Mouse (Mus musculus) cerebellum, adult 2 months (tissue): ENCODE measurements around the gene Nudcd2. TPM values are rescaled to one million over a fixed set of nuclear protein-coding genes. Genes with fewer than 3 reads are reported as not detected.

Source experiments
- DNase-seq, 2 experiments: peaks; one replicate each; pipeline ENCODE4 v3.0.0; 2021
- H3K27ac ChIP-seq: fragments of 200-500 bp; 2 replicates; pipeline ENCODE4 v1.5.1; 2012; ENCODE audit warnings: low read length, control low read depth, inconsistent platforms; ENCODE audit not compliant: insufficient read depth
- H3K27me3 ChIP-seq: fragments of 200-500 bp; 2 replicates; pipeline ENCODE4 v1.6.1; 2012; ENCODE audit warnings: inconsistent platforms, mild to moderate bottlenecking, low read length, moderate library complexity; ENCODE audit not compliant: control insufficient read depth, insufficient read depth
- H3K4me1 ChIP-seq: fragments of 200-500 bp; 2 replicates; pipeline ENCODE4 v1.6.1; 2011; ENCODE audit warnings: low read length; ENCODE audit not compliant: control insufficient read depth, insufficient read depth
- H3K4me3 ChIP-seq: fragments of 200-500 bp; replicated peaks from 2 replicates; pipeline ENCODE3; 2011; ENCODE audit warnings: mild to moderate bottlenecking, low read depth, low read length, control low read depth; ENCODE audit not compliant: insufficient read depth
- CTCF ChIP-seq: fragments of 200-500 bp; IDR thresholded peaks from 2 replicates; pipeline ENCODE4 v1.5.1; 2011; ENCODE audit warnings: low read depth, mild to moderate bottlenecking, control low read depth, low read length, moderate library complexity, borderline replicate concordance; ENCODE audit not compliant: insufficient read depth
- POLR2A ChIP-seq: fragments of 200-500 bp; IDR thresholded peaks from 2 replicates; pipeline ENCODE4 v1.6.1; 2011; ENCODE audit warnings: low read length, control low read depth, borderline replicate concordance; ENCODE audit not compliant: insufficient read depth
- WGBS: fragments of 180-500 bp; shearing (Covaris S2); methylation state at CpG from one replicate; pipeline ENCODE4 v1.1.7; 2018; 5-methylcytosine and 5-hydroxymethylcytosine counted together
- polyA plus RNA-seq: library from polyadenylated mRNA; depleted of rRNA; stranded (reverse); fragments of >200 nt; gene quantifications from 2 replicates; pipeline ENCODE4 v1.2.3, GENCODE M21; 2012; rRNA removed

The Nudcd2 gene
- 22.2 and 22.9 TPM in 2 replicates for polyA plus RNA-seq

DNA sequence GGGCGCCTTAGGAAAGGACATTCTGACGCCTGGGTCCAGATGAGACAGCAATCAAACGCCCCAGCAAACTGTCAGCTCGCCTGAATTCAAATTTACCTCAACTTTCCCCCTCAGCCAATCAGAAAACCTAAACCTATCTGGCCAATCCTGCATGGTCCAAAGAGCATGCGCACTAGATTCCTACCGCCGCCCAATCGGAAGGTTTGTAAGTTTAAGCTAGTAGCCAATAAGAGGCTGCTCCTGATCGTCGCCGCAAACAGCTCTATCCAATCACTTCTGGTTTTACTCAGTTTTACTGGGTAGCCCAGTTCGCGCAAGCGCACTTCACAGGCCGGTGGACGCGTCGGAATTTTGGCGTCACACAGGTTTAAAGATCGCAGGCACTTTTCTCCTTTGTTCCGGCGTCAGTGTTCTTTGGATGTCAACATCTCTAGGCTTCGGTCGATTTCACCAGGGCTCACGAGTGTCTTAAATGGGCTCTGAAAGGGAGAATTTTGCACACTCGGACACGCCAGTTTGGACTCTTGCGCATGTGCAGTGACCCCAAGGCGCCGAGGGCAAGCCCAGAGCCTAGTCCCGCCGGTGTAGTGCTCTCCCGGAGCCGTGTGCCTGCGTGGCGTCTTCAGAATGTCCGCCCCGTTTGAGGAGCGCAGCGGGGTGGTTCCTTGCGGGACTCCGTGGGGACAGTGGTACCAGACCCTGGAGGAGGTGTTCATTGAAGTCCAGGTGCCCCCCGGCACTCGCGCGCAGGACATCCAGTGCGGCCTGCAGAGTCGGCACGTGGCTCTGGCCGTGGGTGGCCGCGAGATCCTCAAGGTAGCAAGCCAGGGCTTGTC is at the start of gene Nudcd2, which contains the start of gene Hmmr:
Gene Nudcd2, plus strand, starts transcription at position 329 of the 836 bp plus-strand sequence.
Gene Hmmr, minus strand, starts transcription at position 84 of the 836 bp plus-strand sequence.
- peak; percentile 94 to 97 for DNase-seq
- WGBS = under 1% methylated on average over 52 of the region's 52 CpGs
- Histone ChIP-seq H3K27ac (0 out of 2 replicates have a peak within 1 kb of the TSS, but pooled peaks have one; percentile 6), H3K4me3 (peak within 1 kb of the TSS; percentile 63), H3K4me1 (0 out of 2 replicates have a peak, but pooled peaks cover 2% of the 10 kb centered on the region), H3K27me3 (no peaks in the 10 kb centered on the region)
- TF ChIP-seq CTCF (no peak), POLR2A (peak; percentile 54; the same call in 1 of the 2 replicates)

DNA sequence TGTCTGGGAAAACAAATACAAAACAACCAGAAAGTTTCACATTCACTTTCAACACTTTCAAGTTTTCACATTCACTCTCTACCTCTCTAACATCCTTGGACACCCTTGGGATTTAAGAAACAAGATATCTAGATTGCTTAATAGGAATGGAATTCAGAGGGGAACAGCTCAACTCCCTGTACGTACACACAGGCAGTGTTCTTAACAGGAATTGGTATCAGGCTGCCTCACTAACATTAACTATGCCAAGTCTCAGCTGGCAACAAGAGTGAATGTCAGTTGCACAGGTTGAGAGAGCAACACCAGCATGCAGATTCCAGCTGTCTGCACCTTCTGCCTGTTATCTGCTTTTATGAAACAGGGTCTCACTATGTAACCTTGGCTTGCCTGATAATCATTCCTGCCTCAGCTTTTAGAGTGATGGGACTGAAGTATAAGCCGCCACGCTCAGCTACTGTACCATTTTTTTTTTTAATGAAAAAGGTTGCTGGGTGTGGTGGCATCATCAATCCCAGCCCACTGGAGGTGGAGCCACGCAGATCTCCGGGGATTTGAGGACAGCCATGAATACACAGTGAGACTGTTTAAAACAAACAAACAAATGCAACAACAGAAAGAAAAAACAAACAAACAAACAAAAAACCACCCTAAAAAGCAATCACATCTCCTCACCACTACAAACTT is 42.9 kb upstream of the Nudcd2 start:
- WGBS = 26% methylated on average over 5 of the region's 5 CpGs
- Histone ChIP-seq H3K4me1 (peaks cover 14% of the 10 kb centered on the region), H3K27ac (no peak overlapping the region), H3K4me3 (peak overlapping the region; percentile 18), H3K27me3 (no peaks in the 10 kb centered on the region)
- TF ChIP-seq CTCF = no peak
- no peak for TF ChIP-seq POLR2A
- DNase-seq = peak in 1 of 2 experiments; percentile 17

- Histone ChIP-seq H3K27ac (peak overlapping the region; percentile 58), H3K4me1 (peaks cover 14% of the 10 kb centered on the region), H3K27me3 (no peaks in the 10 kb centered on the region), H3K4me3 (peak overlapping the region; percentile 88)
- TF ChIP-seq CTCF = no peak
- no peak for TF ChIP-seq POLR2A
- DNase-seq = no peak
- under 1% methylated on average over 28 of the region's 28 CpGs for WGBS
These were observed 41.4 kb upstream of the Nudcd2 start for GRCm38 (mm10) chr11:40692101-40692509.

DNA sequence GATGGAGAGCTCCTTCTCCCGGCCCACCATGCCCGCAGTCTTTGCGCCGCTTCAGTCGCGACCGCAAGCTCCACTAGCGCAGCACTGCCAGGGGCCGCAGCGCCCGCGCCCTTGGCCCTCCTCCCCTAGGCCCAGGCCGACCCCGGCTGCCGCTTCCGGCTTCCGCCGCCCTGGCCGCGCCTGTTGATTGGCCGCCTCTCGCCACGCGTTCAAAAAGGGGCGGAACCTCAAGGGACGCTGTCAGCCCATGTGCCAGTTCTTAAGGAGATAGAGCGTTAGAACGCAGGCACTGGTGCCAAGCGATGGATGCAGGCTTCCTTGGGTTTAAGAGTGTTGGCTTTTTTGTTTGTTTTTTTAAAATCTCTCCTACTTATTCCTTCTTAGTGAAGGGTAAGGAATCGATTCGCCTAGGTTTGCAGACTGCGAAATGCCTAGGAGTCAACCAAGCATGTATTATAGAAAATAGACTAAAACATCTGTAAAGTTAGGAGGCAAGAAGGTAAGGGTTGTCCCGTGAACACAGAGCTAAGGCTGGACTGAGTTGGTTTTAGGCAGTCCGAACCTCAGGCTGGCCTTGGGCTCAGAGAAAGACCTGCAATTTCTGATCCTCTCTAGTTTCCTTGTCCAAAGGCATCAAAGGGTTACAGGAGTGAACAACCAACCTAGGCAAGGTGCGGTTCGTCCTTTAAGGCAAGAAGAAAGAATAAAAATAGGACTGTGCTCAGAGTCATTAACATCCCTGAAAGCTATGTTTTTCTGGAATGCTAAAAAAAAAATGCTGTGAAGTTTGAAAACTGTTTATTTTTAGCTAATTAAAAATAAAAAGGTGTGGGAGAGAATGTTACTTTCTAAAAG is 40.7 kb upstream of the Nudcd2 start:
- Histone ChIP-seq H3K27me3 (no peaks in the 10 kb centered on the region), H3K4me1 (peaks cover 9% of the 10 kb centered on the region), H3K27ac (peak overlapping the region; percentile 58), H3K4me3 (peak overlapping the region; percentile 88)
- WGBS = under 1% methylated on average over 36 of the region's 36 CpGs
- peak; percentile 94 to 95 for DNase-seq
- TF ChIP-seq CTCF (no peak), POLR2A (peak; percentile 77; the same call in 1 of the 2 replicates)

- TF ChIP-seq CTCF (no peak), POLR2A (no peak)
- H3K27ac ChIP-seq = peak overlapping the region; percentile 24; the same call in 1 of the 2 replicates
- peak; percentile 67 for DNase-seq
- peaks cover 9% of the 10 kb centered on the region for H3K4me1 ChIP-seq
- no peaks in the 10 kb centered on the region for H3K27me3 ChIP-seq
- WGBS = under 1% methylated on average over 16 of the region's 16 CpGs
- peak overlapping the region; percentile 56 for H3K4me3 ChIP-seq
These were observed 40.0 kb upstream of the Nudcd2 start for GRCm38 (mm10) chr11:40693366-40693951.

DNA sequence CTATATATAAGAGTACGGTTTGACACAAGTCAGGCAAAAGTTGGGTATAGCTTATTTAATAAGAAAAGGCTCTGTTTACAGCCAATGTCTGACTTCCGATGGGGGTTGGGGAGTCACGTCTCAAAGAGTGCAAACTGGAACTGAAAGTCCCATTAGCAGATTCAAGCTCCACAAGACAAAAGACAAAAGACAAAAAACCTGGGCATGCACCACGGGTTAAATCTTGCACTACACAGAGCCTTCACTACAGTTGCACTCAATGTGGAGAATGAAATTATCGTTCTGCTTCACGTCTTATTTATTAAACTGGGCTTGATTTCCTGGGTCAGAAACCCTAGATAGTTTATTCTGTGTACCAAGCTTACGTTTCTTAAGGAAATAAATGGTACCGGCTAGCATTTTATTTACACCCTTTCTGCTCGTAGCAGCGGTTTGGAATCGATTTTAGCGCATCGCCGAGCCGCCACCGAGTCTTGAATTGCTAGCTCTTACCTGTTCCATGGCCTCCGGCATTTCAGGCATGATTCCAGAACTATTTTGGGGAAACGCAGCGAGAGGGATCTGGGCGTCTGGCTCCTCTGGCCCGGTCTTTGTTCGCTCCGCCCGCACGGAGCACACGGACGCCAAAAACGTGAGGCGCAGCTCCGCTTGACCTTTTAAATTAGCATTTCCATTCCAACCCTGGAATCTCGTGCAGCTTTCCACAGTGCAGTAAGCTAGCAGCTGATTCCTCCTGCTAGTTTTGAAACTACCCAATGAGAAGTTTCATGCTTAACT is 39.0 kb upstream of the Nudcd2 start:
- under 1% methylated on average over 31 of the region's 31 CpGs for WGBS
- H3K27ac ChIP-seq = peak overlapping the region; percentile 41; the same call in 1 of the 2 replicates
- H3K4me1 ChIP-seq = peaks cover 9% of the 10 kb centered on the region
- peak; percentile 82 to 89 for DNase-seq
- peak overlapping the region; percentile 73 for H3K4me3 ChIP-seq
- TF ChIP-seq CTCF (no peak), POLR2A (no peak)
- H3K27me3 ChIP-seq = no peaks in the 10 kb centered on the region
